Comparison of ENCODE assay signal across 29 mouse cellular contexts in genomic region chr11:96178911-96179503, GRCm38 (mm10). TPM values are rescaled to one million over a fixed set of nuclear protein-coding genes. Genes with fewer than 3 reads are reported as not detected.
DNase-seq lines count a peak whose midpoint lies in the region; ATAC-seq lines count a peak whose summit lies in the region.
"Had no signal": no experiment of that assay in that cellular context is flagged by ENCODE, and none has a peak within 500 bp of the region (broad histone marks: within the 10 kb centered on the region; RNA-seq: fewer than 3 reads in every experiment).

No protein-coding gene starts in this region.

- no peaks in the 10 kb centered on the region for H3K36me3 ChIP-seq in hindbrain, embryonic 11.5 days (ENCODE audit: control insufficient read depth, insufficient read depth, low read length)
- no peaks in the 10 kb centered on the region for H3K36me3 ChIP-seq in hindbrain, embryonic 14.5 days (replicated peaks; ENCODE audit: control insufficient read depth, insufficient read depth)
- no peaks in the 10 kb centered on the region for H3K36me3 ChIP-seq in neural tube, embryonic 15.5 days
- no peaks in the 10 kb centered on the region for H3K36me3 ChIP-seq in neural tube, embryonic 11.5 days (ENCODE audit: control insufficient read depth, insufficient read depth, low read length)
- H3K36me3 ChIP-seq: G1E; heart, embryonic 10.5 days; heart, embryonic 13.5 days; hindbrain, embryonic 15.5 days had no signal

- WGBS in hindbrain, embryonic 11.5 days, result under 1% methylated on average over 6 of the region's 6 CpGs
- 1% methylated on average over 6 of the region's 6 CpGs for WGBS in hindbrain, embryonic 14.5 days
- 1% methylated on average over 6 of the region's 6 CpGs for WGBS in neural tube, embryonic 15.5 days
- under 1% methylated on average over 6 of the region's 6 CpGs for WGBS in neural tube, embryonic 11.5 days

- H3K4me2 ChIP-seq in hindbrain, embryonic 11.5 days (replicated peaks; ENCODE audit: low read depth, low read length), result no peak overlapping the region
- H3K4me2 ChIP-seq in hindbrain, embryonic 14.5 days (replicated peaks), result no peak overlapping the region
- H3K4me2 ChIP-seq in neural tube, embryonic 15.5 days, result no peak overlapping the region
- no peak overlapping the region for H3K4me2 ChIP-seq in neural tube, embryonic 11.5 days (ENCODE audit: low read depth)
- H3K4me2 ChIP-seq: heart, embryonic 13.5 days; hindbrain, embryonic 15.5 days had no signal

- H3K27me3 ChIP-seq in hindbrain, embryonic 11.5 days (ENCODE audit: control insufficient read depth, insufficient read depth, low read length), result peaks cover 94% of the 10 kb centered on the region
- peaks cover 98% of the 10 kb centered on the region for H3K27me3 ChIP-seq in hindbrain, embryonic 14.5 days (ENCODE audit: control insufficient read depth, insufficient read depth, low read length)
- peaks cover 93% of the 10 kb centered on the region for H3K27me3 ChIP-seq in neural tube, embryonic 15.5 days (replicated peaks)
- peaks cover 99% of the 10 kb centered on the region for H3K27me3 ChIP-seq in neural tube, embryonic 11.5 days (ENCODE audit: control insufficient read depth, insufficient read depth, low read length)

- no peak for ATAC-seq in hindbrain, embryonic 11.5 days (ENCODE audit: low FRiP score)
- ATAC-seq in hindbrain, embryonic 14.5 days (ENCODE audit: low FRiP score), result no peak
- no peak for ATAC-seq in neural tube, embryonic 15.5 days (ENCODE audit: low FRiP score)
- ATAC-seq in neural tube, embryonic 11.5 days (ENCODE audit: insufficient read depth, low FRiP score, low TSS enrichment), result peak; percentile 35; the same call in 1 of the 2 replicates
- ATAC-seq: forebrain, embryonic 14.5 days; intestine, postnatal 0 days; Patski had no signal

- H3K4me3 ChIP-seq in hindbrain, embryonic 11.5 days (ENCODE audit: low read depth, low read length), result no peak overlapping the region
- no peak overlapping the region for H3K4me3 ChIP-seq in hindbrain, embryonic 14.5 days (replicated peaks; ENCODE audit: low read length)
- H3K4me3 ChIP-seq in neural tube, embryonic 15.5 days (replicated peaks), result no peak overlapping the region
- no peak overlapping the region for H3K4me3 ChIP-seq in neural tube, embryonic 11.5 days (ENCODE audit: low read depth, low read length)
- H3K4me3 ChIP-seq: heart, adult 2 months; heart, embryonic 10.5 days; heart, embryonic 13.5 days; hindbrain, embryonic 15.5 days had no signal

- no peaks in the 10 kb centered on the region for H3K4me1 ChIP-seq in hindbrain, embryonic 11.5 days (replicated peaks; ENCODE audit: control insufficient read depth, insufficient read depth, low read length)
- H3K4me1 ChIP-seq in hindbrain, embryonic 14.5 days (replicated peaks; ENCODE audit: control insufficient read depth, insufficient read depth, low read length), result no peaks in the 10 kb centered on the region
- no peaks in the 10 kb centered on the region for H3K4me1 ChIP-seq in neural tube, embryonic 15.5 days
- no peaks in the 10 kb centered on the region; the same call in 1 of the 2 replicates for H3K4me1 ChIP-seq in neural tube, embryonic 11.5 days (ENCODE audit: control insufficient read depth, insufficient read depth, low read length)
- H3K4me1 ChIP-seq: heart, embryonic 10.5 days; heart, embryonic 13.5 days; hindbrain, embryonic 15.5 days had no signal

- H3K27ac ChIP-seq in hindbrain, embryonic 11.5 days (ENCODE audit: low read depth, low read length), result no peak overlapping the region
- no peak overlapping the region for H3K27ac ChIP-seq in hindbrain, embryonic 14.5 days
- no peak overlapping the region for H3K27ac ChIP-seq in neural tube, embryonic 15.5 days (replicated peaks)
- no peak overlapping the region for H3K27ac ChIP-seq in neural tube, embryonic 11.5 days (ENCODE audit: low read depth, low read length)
- H3K27ac ChIP-seq: heart, adult 2 months; heart, embryonic 10.5 days; heart, embryonic 13.5 days; hindbrain, embryonic 15.5 days had no signal

- no peak overlapping the region for H3K9ac ChIP-seq in hindbrain, embryonic 11.5 days (ENCODE audit: low read depth, low read length)
- no peak overlapping the region for H3K9ac ChIP-seq in hindbrain, embryonic 14.5 days
- H3K9ac ChIP-seq in neural tube, embryonic 15.5 days (replicated peaks), result no peak overlapping the region
- no peak overlapping the region for H3K9ac ChIP-seq in neural tube, embryonic 11.5 days (ENCODE audit: low read length)
- H3K9ac ChIP-seq: heart, embryonic 13.5 days; hindbrain, embryonic 15.5 days had no signal

- peak; percentile 36 for DNase-seq in embryo, embryonic 9.5 days (ENCODE audit: extremely low spot score)
- no peak for DNase-seq in embryo, embryonic 11 days
- peak; percentile 45 for DNase-seq in hindbrain, embryonic 11.5 days (ENCODE audit: low spot score)
- DNase-seq in hindbrain, embryonic 14.5 days (ENCODE audit: low spot score), result no peak
- peak; percentile 56 for DNase-seq in neural tube, embryonic 10.5 days (ENCODE audit: extremely low spot score, low spot score)
- peak; percentile 50 for DNase-seq in neural tube, embryonic 11.5 days (ENCODE audit: low spot score)
- DNase-seq: adrenal gland, adult 2 months; adrenal gland, postnatal 14 days; B cell, adult 2 months; cerebellum, adult 11 months; cerebellum, adult 2 months; cerebellum, adult 9-11 months; cerebellum, postnatal 25 days; gastrocnemius, postnatal 25 days; heart, adult 2 months; heart, postnatal 14 days; heart, postnatal 4 days had no signal

- 0 out of 2 replicates have a peak, but pooled peaks cover 3% of the 10 kb centered on the region for H3K9me3 ChIP-seq in hindbrain, embryonic 11.5 days (ENCODE audit: control insufficient read depth, low read length)
- peaks cover 8% of the 10 kb centered on the region for H3K9me3 ChIP-seq in hindbrain, embryonic 14.5 days (ENCODE audit: control insufficient read depth, low read length)
- no peaks in the 10 kb centered on the region for H3K9me3 ChIP-seq in neural tube, embryonic 15.5 days (replicated peaks)
- 0 out of 2 replicates have a peak, but pooled peaks cover 3% of the 10 kb centered on the region for H3K9me3 ChIP-seq in neural tube, embryonic 11.5 days (ENCODE audit: control insufficient read depth, low read length)
- H3K9me3 ChIP-seq: G1E; heart, embryonic 10.5 days had no signal

RNA-seq across cellular contexts. Expression of gene Hoxb13, which starts 15.1 kb away (rescaled TPM):
- polyA plus RNA-seq in hindbrain, embryonic 11.5 days (2014; fragmentation: Nextera tagmentation; extraction: Ambion mirVana), result not detected in 2 replicates
- polyA plus RNA-seq in hindbrain, embryonic 14.5 days (2014; fragmentation: Nextera tagmentation; extraction: Ambion mirVana), result not detected in 2 replicates
- 0.15 and 1.9 TPM in 2 replicates for polyA plus RNA-seq in neural tube, embryonic 15.5 days (2015; fragmentation: Nextera tagmentation; extraction: Ambion mirVana)
- 0.33 and 0.35 TPM in 2 replicates for polyA plus RNA-seq in neural tube, embryonic 11.5 days (2014; fragmentation: Nextera tagmentation; extraction: Ambion mirVana)
- polyA plus RNA-seq: adrenal gland, adult 2 months; cerebellum, adult 2 months; embryonic facial prominence, embryonic 11.5 days; embryonic facial prominence, embryonic 14.5 days; forebrain, embryonic 11.5 days; forebrain, embryonic 14.5 days; heart, adult 2 months; heart, embryonic 10.5 days; heart, embryonic 13.5 days; hindbrain, embryonic 15.5 days; intestine, embryonic 14.5 days; intestine, postnatal 0 days had no signal

RNA-seq across cellular contexts. Expression of gene Ttll6, which starts 45.4 kb away (rescaled TPM):
- polyA plus RNA-seq in hindbrain, embryonic 11.5 days (2014; fragmentation: Nextera tagmentation; extraction: Ambion mirVana), result 0.07 and 0.12 TPM in 2 replicates
- polyA plus RNA-seq in hindbrain, embryonic 14.5 days (2014; fragmentation: Nextera tagmentation; extraction: Ambion mirVana), result 0.33 and 0.37 TPM in 2 replicates
- polyA plus RNA-seq in neural tube, embryonic 15.5 days (2015; fragmentation: Nextera tagmentation; extraction: Ambion mirVana), result 0.23 and 0.46 TPM in 2 replicates
- not detected in 2 replicates for polyA plus RNA-seq in neural tube, embryonic 11.5 days (2014; fragmentation: Nextera tagmentation; extraction: Ambion mirVana)
- polyA plus RNA-seq: adrenal gland, adult 2 months; embryonic facial prominence, embryonic 11.5 days; forebrain, embryonic 11.5 days; G1E; heart, embryonic 10.5 days; heart, embryonic 13.5 days had no signal

Comparison
In these comparisons a context has a peak if more than half of its experiments do, and no peak if none do; other contexts are left out.
1. DNase-seq: peak in embryo, embryonic 9.5 days (single experiment), hindbrain, embryonic 11.5 days (single experiment), neural tube, embryonic 10.5 days (single experiment) and neural tube, embryonic 11.5 days (single experiment); none in embryo, embryonic 11 days (single experiment) and hindbrain, embryonic 14.5 days (single experiment).